Mouse (Mus musculus) thymus, adult 2 months (tissue): ENCODE results near the gene Pdgfra.

ENCODE experiments used
- CTCF ChIP-seq: fragments of 200-500 bp; IDR thresholded peaks from 2 replicates; pipeline ENCODE4 v1.5.1; 2012; ENCODE audit warnings: mild to moderate bottlenecking, control low read depth, low read length, moderate library complexity, borderline replicate concordance; ENCODE audit not compliant: control insufficient read depth, poor library complexity, insufficient read depth; ENCODE audit errors: extremely low read depth
- POLR2A ChIP-seq: fragments of 200-500 bp; IDR thresholded peaks from 2 replicates; pipeline ENCODE4 v1.6.1; 2012; ENCODE audit warnings: mild to moderate bottlenecking, low read length, control low read depth, moderate library complexity; ENCODE audit not compliant: control insufficient read depth, poor library complexity, insufficient read depth; ENCODE audit errors: extremely low read depth

DNA sequence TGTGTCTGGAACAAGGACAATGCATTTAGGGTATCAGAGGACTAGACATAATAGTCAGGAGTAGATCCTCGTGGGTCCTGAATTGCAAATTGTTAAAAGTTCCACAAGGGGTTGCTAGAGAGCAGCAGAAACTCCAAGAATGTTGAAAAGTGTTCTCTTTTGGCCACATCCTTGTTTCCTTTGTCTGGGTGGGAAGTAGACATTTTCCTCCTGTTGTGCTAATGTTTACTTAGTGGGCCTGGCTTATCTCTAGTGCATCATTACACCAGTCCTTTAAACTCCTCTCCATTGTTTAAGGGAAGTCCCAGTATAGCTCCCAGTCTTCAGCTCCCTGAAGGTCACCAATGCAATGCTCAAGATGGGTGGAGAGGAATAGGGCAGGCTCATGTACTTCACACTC lies 57.9 kb downstream of the Pdgfra start:
- TF ChIP-seq POLR2A (no peak), CTCF (no peak)
